Mouse (Mus musculus): Measurements from ENCODE around the gene Inhbc. TPM values are rescaled to one million over a fixed set of nuclear protein-coding genes. Genes with fewer than 3 reads are reported as not detected.

Gene Inhbc
- polyA plus RNA-seq (2012; rRNA removed), result not detected in 2 replicates

DNA sequence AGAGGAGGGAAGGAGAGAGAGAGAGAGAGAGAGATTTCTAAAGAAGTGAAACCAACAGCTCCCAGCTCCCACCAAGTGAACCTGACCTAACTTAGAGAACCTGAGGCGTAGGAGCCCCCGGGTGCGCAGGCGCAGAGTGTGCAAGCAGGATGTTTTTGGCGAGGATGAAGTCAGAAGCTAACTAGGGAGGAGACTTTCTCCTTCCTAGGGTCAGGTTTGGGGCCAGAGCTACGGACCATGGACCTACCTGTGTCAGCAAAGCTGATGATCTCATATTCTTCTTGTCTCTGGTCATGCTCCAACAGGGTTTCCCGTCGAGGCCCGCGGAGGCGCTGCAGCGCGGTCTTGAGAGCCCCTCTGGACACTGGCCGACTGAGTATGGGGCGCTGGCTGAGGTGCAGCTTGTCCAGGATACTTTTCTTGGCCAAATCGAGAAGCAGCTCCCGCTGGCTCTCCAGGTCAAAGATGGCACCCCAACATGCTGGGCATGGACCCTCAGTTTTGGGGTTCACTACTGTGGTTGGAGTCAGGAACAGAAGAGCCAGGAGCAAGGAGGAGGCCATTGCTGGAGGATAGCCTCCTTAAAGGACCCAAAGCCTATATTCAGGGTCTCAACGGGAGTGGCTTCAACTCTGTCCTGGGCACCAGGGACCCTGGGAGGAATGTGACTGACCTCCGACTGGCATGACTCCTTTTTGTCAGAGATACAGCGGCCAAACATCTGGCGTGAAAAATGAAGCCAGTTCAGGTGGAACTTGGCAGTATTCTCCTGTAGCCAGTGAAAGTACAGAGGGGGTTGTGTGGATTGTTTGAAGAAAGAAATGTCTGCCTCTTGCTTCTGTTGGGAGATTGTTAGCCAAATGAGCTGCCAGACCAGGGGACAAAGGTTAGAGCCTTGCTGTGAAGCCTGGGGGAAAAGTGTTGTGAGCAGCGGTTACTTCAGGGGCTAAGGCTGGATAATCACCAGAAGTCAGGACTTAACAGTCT lies at the start of gene Inhbc:
Inhbc (minus strand) TSS at position 598 of the 987 bp plus-strand sequence.

DNA sequence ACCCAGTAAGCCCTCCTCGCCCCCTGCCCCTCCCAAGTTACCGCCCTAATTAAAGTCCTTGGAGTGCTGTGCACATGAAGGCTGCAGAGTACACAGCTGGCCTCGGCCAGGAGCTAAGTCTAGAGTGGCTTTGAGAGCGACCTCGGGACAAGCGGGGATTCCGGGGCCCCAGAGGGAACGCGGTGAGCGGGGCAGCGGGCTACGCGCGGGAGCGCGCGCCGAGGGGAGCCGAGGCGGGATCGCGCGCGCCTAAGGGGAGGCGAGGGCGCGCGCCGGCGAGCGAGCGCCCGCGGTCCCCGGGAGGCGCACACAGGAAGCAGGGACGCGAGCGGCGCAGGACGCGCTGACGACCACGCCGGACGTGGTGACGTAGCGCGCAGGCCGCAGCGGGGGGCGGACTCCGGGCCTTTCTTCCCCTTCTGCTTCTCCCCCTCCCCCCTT lies 10.0 kb upstream of the Inhbc start, which contains the start of gene R3hdm2:
R3hdm2 (plus strand) TSS at position 77 of the 441 bp plus-strand sequence.

DNA sequence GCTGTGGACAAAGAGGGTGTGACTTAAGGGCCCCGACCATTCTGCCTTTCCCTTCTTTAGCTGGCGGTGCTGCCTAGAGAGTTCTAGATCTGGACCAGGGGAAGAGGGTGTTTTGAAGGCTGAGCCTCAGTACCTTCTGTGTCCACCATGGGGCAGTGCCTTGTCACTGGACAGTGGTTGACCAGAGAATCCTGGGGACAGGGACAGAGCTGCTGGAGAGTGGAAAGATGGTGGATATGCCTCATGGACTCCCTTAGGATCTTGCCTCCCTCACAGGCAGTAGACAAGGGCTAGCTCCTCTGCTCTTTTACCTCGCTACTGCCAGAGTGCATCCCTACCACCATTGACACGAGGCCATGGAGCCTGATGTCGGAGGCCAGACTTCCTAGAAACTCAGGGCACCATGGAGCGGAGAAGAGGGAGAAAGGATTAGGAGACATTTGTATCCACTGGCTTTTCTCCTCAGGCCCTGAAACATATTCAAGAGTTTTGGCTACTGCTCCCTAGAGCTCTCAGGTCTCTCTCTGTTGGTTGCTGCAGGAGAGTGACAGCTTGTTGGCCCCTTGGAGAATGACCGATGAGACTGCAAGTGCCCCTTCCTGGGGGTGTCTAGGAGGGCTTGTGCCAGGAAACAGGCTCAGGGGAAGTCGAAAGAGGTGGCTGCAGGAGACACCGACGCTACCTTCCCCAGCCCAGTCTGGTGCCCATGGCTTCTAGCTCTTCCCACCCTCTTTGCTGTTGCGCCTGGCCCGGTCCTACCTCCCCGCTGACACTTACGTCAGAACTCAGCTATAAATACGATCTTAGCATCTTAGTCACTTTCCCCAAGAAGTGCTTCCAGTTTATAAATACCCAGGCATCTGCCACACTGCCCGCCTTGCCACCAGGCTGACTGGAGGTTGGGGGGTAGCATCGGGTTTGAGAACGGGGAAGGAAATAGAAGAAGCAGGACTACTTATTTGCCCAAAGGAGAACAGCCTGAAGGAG lies 16.0 kb downstream of the Inhbc start, which contains the start of gene Inhbe:
Inhbe (minus strand) TSS at position 503 of the 987 bp plus-strand sequence.

DNA sequence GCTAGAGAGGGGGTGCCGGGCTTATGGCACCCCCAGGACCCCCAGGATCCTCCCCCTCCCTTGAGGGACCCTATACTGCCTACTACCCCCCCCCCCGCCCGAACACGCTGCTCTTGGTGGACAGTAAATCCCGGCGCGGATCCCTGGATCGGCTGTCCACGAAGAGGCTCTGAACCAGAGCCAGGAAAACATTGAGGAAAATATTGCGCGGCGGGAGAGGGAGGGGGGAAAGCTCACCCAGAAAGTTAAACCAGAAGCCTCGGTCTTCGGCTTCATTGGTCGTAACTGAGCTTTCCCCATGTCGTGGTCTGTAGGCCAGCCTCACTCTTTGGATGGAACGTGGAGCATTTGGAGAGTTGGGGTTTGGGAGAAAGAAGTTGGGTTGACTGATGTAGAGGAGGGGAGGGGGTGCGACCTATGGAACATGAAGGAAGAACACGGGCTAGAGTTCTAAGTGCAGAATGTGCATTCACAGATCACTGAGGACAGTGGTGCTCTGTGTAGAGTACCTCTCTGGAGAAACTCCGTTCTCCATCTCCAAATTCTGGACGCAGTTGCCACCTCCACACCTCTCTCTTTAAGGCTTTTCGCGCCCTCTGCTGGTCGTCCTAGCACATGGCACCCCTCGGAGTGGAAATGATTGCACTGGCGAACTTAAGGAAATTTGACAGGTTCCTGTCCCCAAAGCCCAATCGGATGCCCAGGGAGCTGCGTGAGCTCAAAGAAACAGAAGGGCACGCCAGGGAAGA lies 28.2 kb downstream of the Inhbc start, which contains the start of gene Gli1:
Gli1 (minus strand) TSS at position 84 of the 749 bp plus-strand sequence.

DNA sequence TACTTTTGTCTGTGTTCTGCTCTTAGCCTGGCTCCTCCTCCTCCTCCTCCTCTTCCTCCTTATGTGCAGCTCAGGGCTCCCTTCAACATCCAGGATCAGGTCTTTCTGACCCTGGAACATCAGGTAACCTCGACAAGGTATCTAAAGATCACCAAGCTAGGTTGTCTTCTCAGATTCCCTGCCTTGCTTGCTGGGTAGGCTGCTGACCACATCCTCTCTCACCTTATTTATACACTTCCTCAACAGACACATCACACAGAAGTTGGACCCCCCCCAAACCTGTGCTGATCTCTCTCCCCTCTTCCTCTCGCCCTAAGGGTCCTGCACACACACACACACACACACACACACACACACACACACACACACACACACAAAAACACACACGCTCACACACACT lies 48.6 kb downstream of the Inhbc start, which contains the start of gene Arhgap9:
Arhgap9 (plus strand) TSS at position 344 of the 400 bp plus-strand sequence.

DNA sequence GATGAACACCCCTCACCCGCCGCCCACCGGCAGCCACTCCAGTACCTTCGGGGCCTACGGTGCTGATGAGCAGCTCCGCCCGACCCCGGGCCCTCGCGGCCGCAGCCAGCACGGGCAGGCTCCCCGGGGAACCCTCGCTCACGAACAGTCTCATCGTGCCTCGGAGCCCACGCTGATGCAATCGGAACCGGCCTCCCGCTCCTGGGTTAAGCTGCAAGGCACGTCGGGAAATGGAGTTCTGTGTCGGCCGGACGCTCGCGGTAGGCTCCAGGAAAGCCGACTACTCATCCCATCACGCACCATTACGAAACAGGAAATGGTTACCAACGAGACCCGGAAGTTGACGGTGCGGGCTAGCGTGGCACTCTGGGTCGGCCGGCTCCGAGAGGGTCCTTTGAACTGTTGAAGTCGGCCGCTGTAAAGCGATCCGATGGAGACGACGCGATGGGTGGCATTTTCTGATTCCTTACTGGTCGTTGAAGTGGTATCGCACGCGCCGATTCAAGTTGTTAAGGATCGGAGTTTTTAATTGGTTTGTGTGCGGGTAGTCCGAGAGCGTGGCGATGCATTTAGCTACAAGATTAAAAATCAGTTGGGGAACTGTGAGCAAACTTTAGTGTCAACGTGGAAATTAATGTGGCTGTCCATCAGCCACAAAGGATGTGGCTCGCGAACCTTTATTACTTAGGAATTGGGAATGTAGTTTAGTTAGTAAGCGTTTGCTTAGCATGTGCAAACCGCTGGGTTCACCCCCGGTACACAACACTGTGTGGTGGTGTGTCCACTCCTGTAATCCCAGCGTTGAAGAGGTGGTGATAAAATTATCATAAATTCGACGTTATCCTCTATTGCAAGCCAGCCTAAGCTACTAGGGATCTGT lies 58.5 kb downstream of the Inhbc start, which contains the start of gene Mars:
Mars (minus strand) TSS at position 311 of the 880 bp plus-strand sequence.

Other genes starting within 250 kb of the Inhbc start
- gene Os9, start 249.3 kb downstream of the Inhbc start, polyA plus RNA-seq (2012; rRNA removed), result 71.6 and 74.0 TPM in 2 replicates
- gene B4galnt1, start 205.2 kb downstream of the Inhbc start, polyA plus RNA-seq (2012; rRNA removed), result 62.2 and 78.3 TPM in 2 replicates
- 0.56 and 1.0 TPM in 2 replicates for gene Slc26a10, start 189.8 kb downstream of the Inhbc start, polyA plus RNA-seq (2012; rRNA removed)
- 75.2 and 81.9 TPM in 2 replicates for gene Arhgef25, start 180.3 kb downstream of the Inhbc start, polyA plus RNA-seq (2012; rRNA removed)
- gene Dtx3, start 174.7 kb downstream of the Inhbc start, polyA plus RNA-seq (2012; rRNA removed), result 422 and 436 TPM in 2 replicates
- gene Pip4k2c, start 158.8 kb downstream of the Inhbc start, polyA plus RNA-seq (2012; rRNA removed), result 23.6 and 23.7 TPM in 2 replicates
- gene Kif5a, start 107.1 kb downstream of the Inhbc start, polyA plus RNA-seq (2012; rRNA removed), result 162 and 165 TPM in 2 replicates
- gene Dctn2, start 104.1 kb downstream of the Inhbc start, polyA plus RNA-seq (2012; rRNA removed), result 336 TPM in 2 replicates
- gene Mbd6, start 81.4 kb downstream of the Inhbc start, polyA plus RNA-seq (2012; rRNA removed), result 26.6 and 33.0 TPM in 2 replicates
- gene Mars, start 58.6 kb downstream of the Inhbc start, polyA plus RNA-seq (2012; rRNA removed), result 94.5 and 96.6 TPM in 2 replicates
- gene Arhgap9, start 48.5 kb downstream of the Inhbc start, polyA plus RNA-seq (2012; rRNA removed), result 0.48 and 0.60 TPM in 2 replicates
- 5.2 and 7.5 TPM in 2 replicates for gene Gli1, start 28.5 kb downstream of the Inhbc start, polyA plus RNA-seq (2012; rRNA removed)
- gene Inhbe, start 16.0 kb downstream of the Inhbc start, polyA plus RNA-seq (2012; rRNA removed), result 0.01 TPM in 1 of 2 replicates, not detected in the other
- 48.7 and 63.2 TPM in 2 replicates for gene R3hdm2, start 9.9 kb upstream of the Inhbc start, polyA plus RNA-seq (2012; rRNA removed)
- gene Stac3, start 131.3 kb upstream of the Inhbc start, polyA plus RNA-seq (2012; rRNA removed), result 6.8 and 10.4 TPM in 2 replicates
- gene Ndufa4l2, start 144.5 kb upstream of the Inhbc start, polyA plus RNA-seq (2012; rRNA removed), result 13.5 and 15.8 TPM in 2 replicates
- gene Shmt2, start 152.0 kb upstream of the Inhbc start, polyA plus RNA-seq (2012; rRNA removed), result 61.1 and 62.7 TPM in 2 replicates
- gene Nxph4, start 164.1 kb upstream of the Inhbc start, polyA plus RNA-seq (2012; rRNA removed), result 10.5 and 10.6 TPM in 2 replicates